13 mouse cellular contexts compared by ENCODE assay signal in genomic region chr16:44149002-44149767, GRCm38 (mm10). TPM values are rescaled to one million over a fixed set of nuclear protein-coding genes. Genes with fewer than 3 reads are reported as not detected.
DNase-seq lines count a peak whose midpoint lies in the region; ATAC-seq and TF ChIP-seq lines count a peak whose summit lies in the region.
"Had no signal": no experiment of that assay in that cellular context is flagged by ENCODE, and none has a peak within 500 bp of the region (broad histone marks: within the 10 kb centered on the region; RNA-seq: fewer than 3 reads in every experiment).

No protein-coding gene starts in this region.

- H3K4me1 ChIP-seq in hindbrain, embryonic 16.5 days (ENCODE audit: control insufficient read depth, insufficient read depth, low read depth, low read length), result no peaks in the 10 kb centered on the region
- H3K4me1 ChIP-seq: hindbrain, embryonic 12.5 days; neural tube, embryonic 12.5 days had no signal

- H3K27me3 ChIP-seq in hindbrain, embryonic 16.5 days (replicated peaks; ENCODE audit: control insufficient read depth, insufficient read depth, low read length), result no peaks in the 10 kb centered on the region
- H3K27me3 ChIP-seq: heart, embryonic 13.5 days; hindbrain, embryonic 12.5 days; neural tube, embryonic 12.5 days had no signal

- 100% methylated on average over 1 of the region's 1 CpGs for WGBS in hindbrain, embryonic 16.5 days

- no peak overlapping the region for H3K4me2 ChIP-seq in hindbrain, embryonic 16.5 days (ENCODE audit: low read length)
- H3K4me2 ChIP-seq: heart, embryonic 13.5 days; hindbrain, embryonic 12.5 days; neural tube, embryonic 12.5 days had no signal

- H3K36me3 ChIP-seq in hindbrain, embryonic 16.5 days (ENCODE audit: control insufficient read depth, insufficient read depth, low read length), result no peaks in the 10 kb centered on the region
- H3K36me3 ChIP-seq: heart, embryonic 13.5 days; hindbrain, embryonic 12.5 days; neural tube, embryonic 12.5 days had no signal

- DNase-seq in left cerebral cortex, adult 2 months (ENCODE audit: extremely low spot score in 1 of 2, low spot score in 2 of 2), result no peak
- no peak for DNase-seq in left cerebral cortex, postnatal 10 days (ENCODE audit: extremely low spot score in 1 of 2, low spot score in 2 of 2)
- peak; percentile 42 for DNase-seq in 416B (ENCODE audit: low read depth)
- no peak for DNase-seq in ovary, postnatal 14 days (ENCODE audit: low spot score)
- DNase-seq: cerebellum, adult 11 months; left cerebral cortex, postnatal 4 days; thymus, postnatal 36 days had no signal

- H3K27ac ChIP-seq in left cerebral cortex, adult 2 months, result no peak overlapping the region
- no peak overlapping the region for H3K27ac ChIP-seq in hindbrain, embryonic 16.5 days (ENCODE audit: low read depth, low read length)
- H3K27ac ChIP-seq: heart, embryonic 13.5 days; hindbrain, embryonic 12.5 days; neural tube, embryonic 12.5 days had no signal

- no peak overlapping the region for H3K4me3 ChIP-seq in left cerebral cortex, adult 2 months
- H3K4me3 ChIP-seq in hindbrain, embryonic 16.5 days (ENCODE audit: low read length), result no peak overlapping the region
- H3K4me3 ChIP-seq: heart, embryonic 13.5 days; hindbrain, embryonic 12.5 days; neural tube, embryonic 12.5 days had no signal

- no peaks in the 10 kb centered on the region for H3K9me3 ChIP-seq in hindbrain, embryonic 16.5 days (ENCODE audit: control insufficient read depth, low read length)
- H3K9me3 ChIP-seq: heart, embryonic 13.5 days; hindbrain, embryonic 12.5 days; neural tube, embryonic 12.5 days had no signal

- no peak overlapping the region for H3K9ac ChIP-seq in hindbrain, embryonic 16.5 days (ENCODE audit: low read depth, low read length)
- H3K9ac ChIP-seq: heart, embryonic 13.5 days; hindbrain, embryonic 12.5 days; neural tube, embryonic 12.5 days had no signal

- intact Hi-C loops in left cerebral cortex, adult 2 months (cut with DNase I), result loop anchor here (10.0 kb wide), 1 partner anchor 264 kb away; the partner anchor contains the start of gene Ccdc191
- intact Hi-C loops in left cerebral cortex, postnatal 10 days (cut with DNase I), result no loop called here

- peak; percentile 76 for ATAC-seq in CD4-positive, CD25-positive, alpha-beta regulatory T cell, adult 4 months
- peak; percentile 63; the same call in 1 of the 2 replicates for ATAC-seq in megakaryocyte, adult 5-6 weeks (ENCODE audit: poor library complexity, severe bottlenecking)
- ATAC-seq in hindbrain, embryonic 16.5 days, result no peak

- peak; percentile 57 for TF ChIP-seq CTCF in left cerebral cortex, adult 2 months (IDR thresholded peaks at IDR 0.05)

RNA-seq across cellular contexts. Expression of gene Naa50, which starts 9.6 kb away (rescaled TPM):
- 10 to 100 TPM; 61.6 to 62.8 TPM for total RNA-seq in left cerebral cortex, adult 2 months (2021)
- total RNA-seq in left cerebral cortex, postnatal 10 days (2021), result 10 to 100 TPM; 53.9 to 55.2 TPM
- polyA plus RNA-seq in CD4-positive, CD25-positive, alpha-beta regulatory T cell, adult 4 months (2017; shearing (Covaris generic)), result 10 to 100 TPM; 22.0 to 22.1 TPM
- 66.0 and 77.7 TPM in 2 replicates for total RNA-seq in megakaryocyte, adult 5-6 weeks (2015)
- total RNA-seq in megakaryocyte, adult 5-6 weeks (2017), result 49.4 and 59.2 TPM in 2 replicates
- 58.6 and 64.5 TPM in 2 replicates for polyA plus RNA-seq in hindbrain, embryonic 16.5 days (2015; fragmentation: Nextera tagmentation; extraction: Ambion mirVana)

RNA-seq across cellular contexts. Expression of gene Atp6v1a, which starts 9.7 kb away (rescaled TPM):
- total RNA-seq in left cerebral cortex, adult 2 months (2021), result 100 to 1,000 TPM; 428 to 489 TPM
- total RNA-seq in left cerebral cortex, postnatal 10 days (2021), result 100 to 1,000 TPM; 413 to 416 TPM
- polyA plus RNA-seq in CD4-positive, CD25-positive, alpha-beta regulatory T cell, adult 4 months (2017; shearing (Covaris generic)), result 10 to 100 TPM; 33.4 to 41.1 TPM
- 84.2 and 92.1 TPM in 2 replicates for total RNA-seq in megakaryocyte, adult 5-6 weeks (2015)
- total RNA-seq in megakaryocyte, adult 5-6 weeks (2017), result 111 and 131 TPM in 2 replicates
- 155 TPM in 2 replicates for polyA plus RNA-seq in hindbrain, embryonic 16.5 days (2015; fragmentation: Nextera tagmentation; extraction: Ambion mirVana)

RNA-seq across cellular contexts. Expression of gene Usf3, which starts 23.9 kb away (rescaled TPM):
- total RNA-seq in left cerebral cortex, adult 2 months (2021), result 10 to 100 TPM; 39.9 to 40.3 TPM
- 10 to 100 TPM; 32.6 to 33.5 TPM for total RNA-seq in left cerebral cortex, postnatal 10 days (2021)
- polyA plus RNA-seq in CD4-positive, CD25-positive, alpha-beta regulatory T cell, adult 4 months (2017; shearing (Covaris generic)), result 1 to 10 TPM; 3.9 to 5.2 TPM
- total RNA-seq in megakaryocyte, adult 5-6 weeks (2015), result 36.9 and 41.7 TPM in 2 replicates
- total RNA-seq in megakaryocyte, adult 5-6 weeks (2017), result 13.9 and 17.6 TPM in 2 replicates
- polyA plus RNA-seq in hindbrain, embryonic 16.5 days (2015; fragmentation: Nextera tagmentation; extraction: Ambion mirVana), result 1.9 and 2.1 TPM in 2 replicates
